Mouse (Mus musculus) hematopoietic multipotent progenitor cell, adult 10-12 weeks (in vitro differentiated cells): Measurements from ENCODE around the gene Ackr1. TPM values are rescaled to one million over a fixed set of nuclear protein-coding genes. Genes with fewer than 3 reads are reported as not detected.

Experiments used
- polyA plus RNA-seq: library from polyadenylated mRNA; stranded (reverse); fragments of >175 nt; gene quantifications from 2 replicates; pipeline ENCODE4 v1.2.3, GENCODE M21; 2012; ENCODE audit warnings: low replicate concordance

Gene Ackr1
- polyA plus RNA-seq = 0.12 and 2.1 TPM in 2 replicates

GRCm38 (mm10) chr1:173333312-173334253 is at the start of gene Ackr1:
TSS of gene Ackr1 (minus strand) at chr1:173333750.

DNA sequence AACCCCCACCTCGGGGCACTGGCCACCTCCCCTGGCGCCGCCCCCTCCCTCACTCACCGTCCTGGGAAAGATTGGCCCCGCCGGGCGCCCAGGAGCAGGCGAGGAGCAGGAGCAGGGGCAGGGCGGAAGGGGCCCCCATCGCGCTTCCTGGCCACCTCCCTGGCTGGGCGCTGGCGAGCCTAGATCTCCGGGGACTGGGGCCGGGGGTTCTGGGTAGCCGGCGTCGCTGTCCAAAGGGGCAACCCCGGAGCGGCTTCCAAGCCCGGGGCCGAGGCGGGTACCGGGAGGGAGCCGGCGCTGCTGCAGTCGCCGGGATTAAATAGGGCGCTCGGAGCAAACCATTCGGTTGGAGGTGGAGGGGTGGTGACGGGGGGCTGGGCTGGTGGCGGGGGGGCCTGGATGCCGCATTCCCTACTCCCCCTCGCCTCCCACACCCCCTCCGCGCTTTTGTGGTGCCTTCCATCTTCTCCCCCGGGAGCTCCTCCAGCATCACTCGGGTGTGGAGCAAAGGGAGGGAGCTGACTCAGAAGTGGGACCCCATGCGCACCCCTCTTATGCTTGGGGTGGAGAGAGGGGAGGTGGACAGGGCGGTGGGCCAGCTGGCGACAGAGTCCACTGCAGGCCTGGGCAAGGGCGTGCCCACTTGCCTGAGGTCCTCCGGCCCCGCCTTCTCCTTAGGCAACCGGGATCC is 34.0 kb upstream of the Ackr1 start, which contains the start of gene Cadm3:
TSS of gene Cadm3 (minus strand) at position 340 of the 691 bp plus-strand sequence.

DNA sequence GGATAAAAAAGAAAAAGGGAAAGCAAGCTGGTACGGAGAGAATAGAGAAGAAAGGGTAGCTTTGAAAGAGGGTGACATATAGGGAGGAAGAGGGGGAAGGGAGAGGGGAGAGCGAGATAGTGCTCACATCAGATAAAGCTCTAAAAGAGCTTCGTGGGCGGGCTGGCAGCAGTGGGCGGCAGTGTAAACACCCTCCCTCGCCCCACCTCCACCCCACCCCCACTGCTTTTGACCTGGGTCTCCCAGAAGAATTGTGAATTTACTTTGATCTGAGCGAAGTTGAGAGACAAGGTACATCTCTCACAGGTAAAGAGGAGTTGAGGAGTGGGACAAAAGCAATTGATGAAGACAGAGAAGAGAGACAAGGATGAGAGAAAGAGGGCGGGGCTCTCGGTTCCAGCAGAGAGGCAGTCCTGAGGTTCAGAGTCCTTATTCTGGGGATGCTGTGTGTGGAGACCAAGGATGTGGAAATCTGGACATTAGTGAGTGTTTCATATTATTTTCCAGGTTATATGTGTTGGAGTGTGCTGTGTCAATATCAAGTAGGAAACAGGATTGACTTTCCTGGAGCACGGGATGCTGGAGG is 16.9 kb upstream of the Ackr1 start, which contains the start of gene Aim2:
TSS of gene Aim2 (plus strand) at position 508 of the 586 bp plus-strand sequence.

Other genes starting within 250 kb of the Ackr1 start
- not detected in 2 replicates for gene Olfr1408, start 196.4 kb downstream of the Ackr1 start, polyA plus RNA-seq
- not detected in 2 replicates for gene Olfr1406, start 143.1 kb downstream of the Ackr1 start, polyA plus RNA-seq
- gene Olfr218, start 135.9 kb downstream of the Ackr1 start, polyA plus RNA-seq = not detected in 2 replicates
- not detected in 2 replicates for gene Olfr1404, start 121.4 kb downstream of the Ackr1 start, polyA plus RNA-seq
- gene Fcer1a, start 106.5 kb downstream of the Ackr1 start, polyA plus RNA-seq = 0.16 and 0.47 TPM in 2 replicates
- not detected in 2 replicates for gene Olfr418, start 67.7 kb downstream of the Ackr1 start, polyA plus RNA-seq
- gene Mptx2, start 56.0 kb downstream of the Ackr1 start, polyA plus RNA-seq = not detected in 2 replicates
- gene Aim2, start 17.1 kb upstream of the Ackr1 start, polyA plus RNA-seq = 3.6 and 7.1 TPM in 2 replicates
- gene Cadm3, start 33.9 kb upstream of the Ackr1 start, polyA plus RNA-seq = 1.6 and 7.1 TPM in 2 replicates
- 0.43 and 0.98 TPM in 2 replicates for gene Ifi206, start 157.3 kb upstream of the Ackr1 start, polyA plus RNA-seq
- gene Ifi214, start 202.2 kb upstream of the Ackr1 start, polyA plus RNA-seq = 1.1 and 3.0 TPM in 2 replicates